Mouse (Mus musculus): ENCODE measurements at regions not wholly inside any gene's neighbourhood (a gene's known extent, or its start where the extent isn't known, plus 50 kb on each side); places are given as distances from the start of the nearest gene placed in this dataset.
A peak's percentile ranks its signal among the peaks of the same experiment; 100 is the strongest.

DNA sequence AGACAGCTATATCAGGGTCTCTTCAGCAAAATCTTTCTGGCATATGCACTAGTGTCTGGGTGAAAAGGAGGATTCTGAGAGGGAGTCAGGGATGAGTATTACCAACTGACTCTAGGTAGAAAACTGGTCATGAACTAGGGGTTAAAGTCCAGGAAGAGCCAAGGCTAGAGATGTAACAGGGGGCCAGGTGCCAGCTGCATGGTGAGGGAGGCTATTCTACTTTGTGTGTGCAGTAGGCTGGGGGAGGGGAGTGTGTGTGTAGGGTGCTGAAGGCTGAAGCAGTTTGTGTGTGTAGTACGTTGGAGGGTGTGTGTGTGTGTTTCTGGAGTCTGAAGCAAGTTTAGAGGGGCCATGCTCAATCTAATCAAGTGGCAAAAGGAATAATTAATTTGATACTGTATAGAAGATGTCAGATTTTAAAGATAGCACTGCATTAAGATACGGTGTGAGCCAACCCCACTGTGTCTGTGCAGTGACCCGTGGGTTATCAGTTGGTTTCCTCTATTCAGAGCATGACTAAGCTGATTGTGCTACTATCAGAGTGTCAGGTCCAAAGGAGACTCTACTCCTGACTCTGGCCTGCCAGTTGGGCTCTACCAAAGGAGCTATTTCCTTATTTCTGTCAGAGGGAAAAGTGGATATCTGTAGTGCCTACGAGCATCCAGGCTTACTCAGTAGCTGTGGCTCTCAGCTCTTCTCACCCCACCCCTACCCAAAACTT is 82.0 kb downstream of the Phlda1 start:
- Histone ChIP-seq H3K27ac (ENCODE audit: low read depth, low read length) (no peak overlapping the region), H3K4me3 (ENCODE audit: low read depth, low read length) (no peak overlapping the region), H3K9me3 (ENCODE audit: control insufficient read depth) (no peaks in the 10 kb centered on the region), H3K9ac (ENCODE audit: low read depth, low read length) (no peak overlapping the region), H3K27me3 (replicated peaks; ENCODE audit: control insufficient read depth, insufficient read depth, low read length) (no peaks in the 10 kb centered on the region), H3K4me1 (replicated peaks; ENCODE audit: control insufficient read depth, insufficient read depth, low read length) (0 out of 2 replicates have a peak, but pooled peaks cover 4% of the 10 kb centered on the region), H3K4me2 (replicated peaks; ENCODE audit: low read depth) (no peak overlapping the region), H3K36me3 (ENCODE audit: control insufficient read depth, insufficient read depth) (no peaks in the 10 kb centered on the region)
- TF ChIP-seq CTCF (IDR thresholded peaks at IDR 0.05; ENCODE audit: low read depth), result no peak
- ATAC-seq, result peak; percentile 97
- 21% methylated on average over 4 of the region's 4 CpGs for WGBS

GRCm38 (mm10) chr10:111589186-111589585 is 83.1 kb downstream of the Phlda1 start:
- no peak overlapping the region for H3K4me3 ChIP-seq (ENCODE audit: low read depth, low read length)
- H3K27ac ChIP-seq (ENCODE audit: low read depth, low read length), result no peak overlapping the region
- H3K4me1 ChIP-seq (replicated peaks; ENCODE audit: control insufficient read depth, insufficient read depth, low read length), result 0 out of 2 replicates have a peak, but pooled peaks cover 4% of the 10 kb centered on the region
- H3K9ac ChIP-seq (ENCODE audit: low read depth, low read length), result no peak overlapping the region
- H3K27me3 ChIP-seq (replicated peaks; ENCODE audit: control insufficient read depth, insufficient read depth, low read length), result no peaks in the 10 kb centered on the region
- TF ChIP-seq CTCF (IDR thresholded peaks at IDR 0.05; ENCODE audit: low read depth), result no peak
- no peak for ATAC-seq
- WGBS, result 67% methylated on average over 3 of the region's 3 CpGs
- no peaks in the 10 kb centered on the region for H3K9me3 ChIP-seq (ENCODE audit: control insufficient read depth)
- no peak overlapping the region for H3K4me2 ChIP-seq (replicated peaks; ENCODE audit: low read depth)
- H3K36me3 ChIP-seq (ENCODE audit: control insufficient read depth, insufficient read depth), result no peaks in the 10 kb centered on the region

DNA sequence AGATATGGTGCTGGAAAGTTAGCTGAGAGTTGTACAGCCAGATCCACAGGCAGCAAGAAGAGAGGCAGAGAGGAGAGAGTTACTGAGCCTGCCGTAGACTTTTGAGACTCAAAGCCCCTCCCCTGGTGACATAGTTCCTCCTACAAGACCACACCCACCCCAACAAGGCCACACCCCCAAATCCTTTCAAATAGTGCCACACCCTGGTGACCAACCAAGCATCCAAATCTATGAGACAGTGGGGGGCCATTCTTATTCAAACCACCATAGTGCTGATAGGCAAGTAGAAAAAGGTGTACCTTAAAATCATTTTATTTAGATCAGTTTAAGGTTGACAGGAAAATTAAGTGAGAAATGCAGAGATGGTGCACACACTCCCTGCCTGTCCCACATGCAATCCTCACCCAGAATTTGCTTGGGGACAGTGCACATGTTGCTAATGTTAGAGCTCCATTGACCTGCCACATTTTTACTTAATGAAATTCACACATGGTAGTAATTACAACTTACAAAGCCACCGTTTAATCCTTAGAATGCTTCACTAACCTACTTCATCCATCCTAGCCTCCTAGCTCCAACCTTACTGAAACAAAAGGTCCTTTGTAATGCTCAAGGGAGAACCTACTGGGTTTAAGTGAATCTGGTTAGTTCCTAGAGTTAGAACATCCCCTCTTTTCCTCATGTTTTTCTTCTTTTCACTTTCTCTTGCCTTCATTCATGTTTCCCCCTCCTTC is 86.5 kb downstream of the Phlda1 start:
- H3K27ac ChIP-seq (ENCODE audit: low read depth, low read length), result no peak overlapping the region
- TF ChIP-seq CTCF (IDR thresholded peaks at IDR 0.05; ENCODE audit: low read depth), result no peak
- H3K9ac ChIP-seq (ENCODE audit: low read depth, low read length), result no peak overlapping the region
- H3K27me3 ChIP-seq (replicated peaks; ENCODE audit: control insufficient read depth, insufficient read depth, low read length), result no peaks in the 10 kb centered on the region
- no peaks in the 10 kb centered on the region for H3K36me3 ChIP-seq (ENCODE audit: control insufficient read depth, insufficient read depth)
- H3K9me3 ChIP-seq (ENCODE audit: control insufficient read depth), result no peaks in the 10 kb centered on the region
- H3K4me3 ChIP-seq (ENCODE audit: low read depth, low read length), result no peak overlapping the region
- H3K4me2 ChIP-seq (replicated peaks; ENCODE audit: low read depth), result no peak overlapping the region
- no peak for ATAC-seq
- 90% methylated on average over 2 of the region's 2 CpGs for WGBS
- 0 out of 2 replicates have a peak, but pooled peaks cover 15% of the 10 kb centered on the region for H3K4me1 ChIP-seq (replicated peaks; ENCODE audit: control insufficient read depth, insufficient read depth, low read length)

- WGBS, result 97% methylated on average over 2 of the region's 2 CpGs
- Histone ChIP-seq H3K4me3 (ENCODE audit: low read depth, low read length) (no peak overlapping the region), H3K9ac (ENCODE audit: low read depth, low read length) (no peak overlapping the region), H3K9me3 (ENCODE audit: control insufficient read depth) (no peaks in the 10 kb centered on the region), H3K27me3 (replicated peaks; ENCODE audit: control insufficient read depth, insufficient read depth, low read length) (no peaks in the 10 kb centered on the region), H3K4me2 (replicated peaks; ENCODE audit: low read depth) (no peak overlapping the region), H3K4me1 (replicated peaks; ENCODE audit: control insufficient read depth, insufficient read depth, low read length) (0 out of 2 replicates have a peak, but pooled peaks cover 15% of the 10 kb centered on the region), H3K27ac (ENCODE audit: low read depth, low read length) (no peak overlapping the region), H3K36me3 (ENCODE audit: control insufficient read depth, insufficient read depth) (no peaks in the 10 kb centered on the region)
- no peak for ATAC-seq
- no peak for TF ChIP-seq CTCF (IDR thresholded peaks at IDR 0.05; ENCODE audit: low read depth)
These were observed 87.2 kb downstream of the Phlda1 start for GRCm38 (mm10) chr10:111593280-111593679.

DNA sequence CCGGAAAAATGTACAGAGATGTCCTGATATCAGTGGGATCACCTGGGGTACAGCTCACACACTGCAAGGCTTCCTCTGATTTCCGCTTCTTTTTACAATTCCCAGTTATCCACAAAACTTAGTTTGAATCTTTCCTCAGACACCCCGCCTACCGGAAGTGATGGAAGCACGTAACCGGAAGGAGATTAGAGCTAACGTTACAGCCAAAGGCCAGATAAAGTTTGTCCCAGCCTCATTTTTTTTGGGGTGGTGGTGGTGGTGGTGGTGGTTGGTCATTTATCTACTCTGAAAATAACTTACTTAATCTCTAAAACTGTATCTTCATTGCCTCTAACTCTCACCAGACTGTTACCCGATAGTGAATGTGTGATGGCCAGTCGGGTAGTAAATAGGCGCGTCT is 88.1 kb downstream of the Phlda1 start:
- 69% methylated on average over 11 of the region's 11 CpGs for WGBS
- no peak overlapping the region for H3K4me3 ChIP-seq (ENCODE audit: low read depth, low read length)

GRCm38 (mm10) chr10:111594651-111595050 is 88.6 kb downstream of the Phlda1 start:
- Histone ChIP-seq H3K4me3 (ENCODE audit: low read depth, low read length) (peak overlapping the region; percentile 8; the same call in 1 of the 2 replicates), H3K9me3 (ENCODE audit: control insufficient read depth) (no peaks in the 10 kb centered on the region), H3K4me1 (replicated peaks; ENCODE audit: control insufficient read depth, insufficient read depth, low read length) (peaks cover 20% of the 10 kb centered on the region; the same call in 1 of the 2 replicates), H3K27me3 (replicated peaks; ENCODE audit: control insufficient read depth, insufficient read depth, low read length) (no peaks in the 10 kb centered on the region), H3K9ac (ENCODE audit: low read depth, low read length) (no peak overlapping the region), H3K36me3 (ENCODE audit: control insufficient read depth, insufficient read depth) (no peaks in the 10 kb centered on the region), H3K4me2 (replicated peaks; ENCODE audit: low read depth) (peak overlapping the region; percentile 45), H3K27ac (ENCODE audit: low read depth, low read length) (no peak overlapping the region)
- 33% methylated on average over 10 of the region's 10 CpGs for WGBS
- no peak for ATAC-seq
- TF ChIP-seq CTCF (IDR thresholded peaks at IDR 0.05; ENCODE audit: low read depth), result no peak

More for the DNA sequence above, 88.1 kb downstream of the Phlda1 start:
- no peak overlapping the region for H3K9ac ChIP-seq (ENCODE audit: low read depth, low read length)
- no peaks in the 10 kb centered on the region for H3K27me3 ChIP-seq (replicated peaks; ENCODE audit: control insufficient read depth, insufficient read depth, low read length)
- H3K9me3 ChIP-seq (ENCODE audit: control insufficient read depth), result no peaks in the 10 kb centered on the region
- no peaks in the 10 kb centered on the region for H3K36me3 ChIP-seq (ENCODE audit: control insufficient read depth, insufficient read depth)
- H3K4me1 ChIP-seq (replicated peaks; ENCODE audit: control insufficient read depth, insufficient read depth, low read length), result 0 out of 2 replicates have a peak, but pooled peaks cover 16% of the 10 kb centered on the region
- TF ChIP-seq CTCF (IDR thresholded peaks at IDR 0.05; ENCODE audit: low read depth), result no peak
- peak overlapping the region; percentile 45 for H3K4me2 ChIP-seq (replicated peaks; ENCODE audit: low read depth)
- no peak overlapping the region for H3K27ac ChIP-seq (ENCODE audit: low read depth, low read length)
- no peak for ATAC-seq
